Mouse (Mus musculus) megakaryocyte progenitor cell, adult 5-6 weeks (primary cell): ENCODE results near the gene Cacng7. TPM values are rescaled to one million over a fixed set of nuclear protein-coding genes. Genes with fewer than 3 reads are reported as not detected.
"Not testable (repeated sequence)": the region's sequence is repeated elsewhere in the genome, so short reads cannot be mapped to it uniquely, and the experiment has no call there.

ENCODE experiments used
- ATAC-seq: replicated peaks from 2 replicates; pipeline ENCODE4 v1.8.0; 2016; ENCODE audit warnings: mild to moderate bottlenecking, moderate TSS enrichment, inconsistent platforms; ENCODE audit not compliant: poor library complexity
- total RNA-seq, 2 experiments: library from RNA; stranded (forward) in 1 of 2; stranded (reverse) in 1 of 2; fragments of 157-497, 149-512 nt in 1 of 2; fragments of 200-1000 nt in 1 of 2; gene quantifications; 2 replicates each; pipeline versions ENCODE4 v1.2.3 to v1.2.4; 2015 to 2017

Cacng7 gene
- total RNA-seq, 2 experiments from 2014 or later: not detected

- ATAC-seq: no peak
These were observed 52.1 kb downstream of the Cacng7 start for GRCm38 (mm10) chr7:3384807-3385319.

GRCm38 (mm10) chr7:3386036-3386730, 53.4 kb downstream of the Cacng7 start:
- ATAC-seq: no peak

- ATAC-seq: no peak
These were observed 55.0 kb downstream of the Cacng7 start for GRCm38 (mm10) chr7:3387761-3388160.

DNA sequence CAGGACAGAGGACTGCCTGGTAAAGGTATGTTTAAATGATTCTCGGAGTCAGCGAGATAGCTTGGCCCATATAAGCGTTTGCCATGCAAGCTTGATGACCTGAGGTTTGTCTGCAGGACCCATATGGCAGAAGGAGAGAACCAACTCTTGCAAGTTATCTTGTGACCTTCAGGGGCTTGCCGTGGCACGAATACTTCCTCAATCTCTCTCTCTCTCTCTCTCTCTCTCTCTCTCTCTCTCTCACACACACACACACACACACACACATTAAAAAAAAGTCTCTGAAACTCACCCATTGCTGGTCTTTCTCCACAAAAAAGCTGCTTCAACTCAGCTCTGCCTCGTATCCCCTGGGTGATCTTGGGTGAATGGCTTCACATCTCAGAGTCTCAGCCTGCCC, 56.1 kb downstream of the Cacng7 start:
- ATAC-seq: peak; percentile 26; the same call in 1 of the 2 replicates

DNA sequence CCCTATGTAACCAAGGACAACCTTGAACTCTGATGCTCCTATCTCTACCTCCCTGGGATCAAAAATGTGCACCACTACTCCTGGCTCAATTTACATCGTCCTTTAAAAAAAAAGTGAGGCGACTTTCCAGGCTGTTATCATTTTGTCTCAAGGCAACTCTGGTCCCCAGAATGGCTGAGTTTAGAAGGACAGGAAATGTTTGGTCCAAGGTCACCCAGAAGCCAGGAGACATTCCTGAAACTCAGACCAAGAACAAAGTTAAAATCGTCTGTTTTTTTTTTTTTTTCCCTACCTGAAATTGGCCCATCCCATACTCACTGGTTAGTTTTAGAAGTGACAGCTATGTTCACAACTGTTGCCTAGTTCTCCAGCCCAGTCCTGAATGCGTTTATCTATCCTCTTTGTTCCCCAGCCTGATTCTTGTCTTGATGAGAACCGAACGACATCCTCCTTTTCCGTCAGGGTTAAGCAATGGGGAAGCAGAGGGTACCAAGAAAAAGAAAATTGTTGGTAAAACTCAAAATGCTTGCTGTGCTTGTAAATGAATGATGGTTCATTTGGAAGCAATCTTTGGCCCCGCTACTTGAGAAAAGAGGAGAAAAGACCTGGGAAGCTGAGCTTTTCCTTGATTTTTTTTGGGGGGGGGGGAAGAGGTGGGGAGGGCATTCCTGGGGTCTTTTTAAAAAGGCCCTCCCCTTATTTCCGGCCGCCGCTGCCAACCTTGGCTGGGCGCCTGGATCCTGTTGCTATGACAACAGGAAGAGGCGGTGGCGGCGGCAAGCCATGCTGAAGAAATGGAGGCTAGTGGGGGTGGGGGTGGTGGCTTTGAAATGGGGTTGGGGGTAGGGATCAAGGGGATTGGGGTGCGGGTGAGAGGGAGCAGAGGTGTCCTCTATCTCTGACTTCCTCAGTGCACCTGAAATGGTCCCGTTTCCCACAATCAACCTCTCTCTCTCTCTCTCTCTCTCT, 57.0 kb downstream of the Cacng7 start:
- no peak for ATAC-seq

DNA sequence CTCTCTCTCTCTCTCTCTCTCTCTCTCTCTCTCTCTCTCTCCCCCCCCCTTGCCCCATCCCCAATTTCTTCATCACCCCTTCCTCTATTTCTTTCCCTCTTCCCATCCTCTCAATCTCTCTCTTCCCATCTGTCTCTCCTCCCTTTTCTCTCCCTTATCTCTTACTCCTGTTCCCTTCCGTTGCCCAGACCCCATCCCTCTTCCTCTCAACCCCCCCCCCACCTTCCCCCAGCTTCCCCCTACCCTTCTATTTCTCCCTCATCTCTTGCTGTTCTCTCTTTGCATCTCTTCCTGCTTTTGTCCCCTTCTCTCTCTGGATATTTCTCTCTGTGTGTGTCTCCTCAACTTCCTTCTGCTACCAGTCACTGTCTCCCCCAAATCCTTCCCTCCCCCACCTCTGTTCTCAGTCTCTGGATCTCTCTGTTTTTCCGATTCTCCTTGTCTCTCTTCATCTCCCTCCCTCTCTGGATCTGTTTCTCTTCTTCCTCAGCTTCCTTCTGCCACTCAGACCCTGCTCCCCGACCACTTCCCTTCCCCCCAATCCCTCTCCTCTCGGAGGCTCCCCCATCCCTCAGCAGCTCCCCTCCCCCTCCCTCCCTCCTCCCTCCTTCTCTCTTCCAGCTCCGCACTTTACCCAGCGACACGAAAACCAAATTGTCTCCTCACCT, 57.8 kb downstream of the Cacng7 start, which contains the start of gene Cacng8:
TSS of gene Cacng8 (plus strand) at position 271 of the 668 bp plus-strand sequence.
- ATAC-seq: no peak

GRCm38 (mm10) chr7:3391081-3391451, 58.3 kb downstream of the Cacng7 start:
- ATAC-seq: no peak

GRCm38 (mm10) chr7:3391809-3392208, 59.1 kb downstream of the Cacng7 start:
- ATAC-seq: no peak

GRCm38 (mm10) chr7:3397355-3397754, 64.6 kb downstream of the Cacng7 start:
- ATAC-seq: no peak

DNA sequence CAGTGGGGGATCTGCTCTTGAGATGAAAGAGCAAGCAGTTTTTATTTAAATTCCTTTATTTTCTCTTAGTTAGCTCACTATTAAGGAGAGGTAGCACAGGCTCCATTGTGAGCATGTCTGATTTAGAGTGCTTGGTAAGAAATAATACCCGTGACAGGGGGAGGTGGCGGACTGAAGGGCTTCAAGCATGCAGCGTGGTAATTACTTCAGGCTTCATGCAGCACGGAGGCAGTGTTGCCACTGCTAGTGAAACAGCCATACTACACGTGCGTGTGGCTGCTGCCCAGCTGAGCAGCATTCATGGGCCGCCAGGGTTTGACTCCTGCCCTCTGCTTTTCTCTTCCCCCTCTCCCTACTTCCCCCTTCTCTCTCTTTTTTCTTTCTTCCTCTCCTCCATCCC, 65.0 kb downstream of the Cacng7 start:
- no peak for ATAC-seq

- ATAC-seq: not testable (repeated sequence)
These were observed 65.6 kb downstream of the Cacng7 start for GRCm38 (mm10) chr7:3398363-3398762.

DNA sequence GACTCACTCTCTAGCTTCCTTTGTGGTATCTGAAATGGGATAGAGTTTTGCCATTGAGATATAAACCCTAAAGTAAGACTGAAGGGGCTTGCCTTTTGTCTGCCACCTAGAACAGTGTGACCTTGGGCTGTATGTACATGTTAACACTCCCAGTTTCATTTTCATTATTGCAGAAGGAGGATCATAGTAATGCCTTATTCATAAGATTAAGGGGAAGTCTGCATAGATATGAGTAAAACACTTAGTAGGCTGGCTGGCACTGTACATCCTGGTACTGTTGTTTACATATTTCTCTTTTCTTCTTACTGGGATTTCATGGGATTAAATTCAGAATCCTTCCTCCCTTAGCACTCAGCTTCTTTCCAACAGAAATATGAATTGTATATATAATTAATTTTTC, 67.2 kb downstream of the Cacng7 start:
- peak; percentile 34; the same call in 1 of the 2 replicates for ATAC-seq

DNA sequence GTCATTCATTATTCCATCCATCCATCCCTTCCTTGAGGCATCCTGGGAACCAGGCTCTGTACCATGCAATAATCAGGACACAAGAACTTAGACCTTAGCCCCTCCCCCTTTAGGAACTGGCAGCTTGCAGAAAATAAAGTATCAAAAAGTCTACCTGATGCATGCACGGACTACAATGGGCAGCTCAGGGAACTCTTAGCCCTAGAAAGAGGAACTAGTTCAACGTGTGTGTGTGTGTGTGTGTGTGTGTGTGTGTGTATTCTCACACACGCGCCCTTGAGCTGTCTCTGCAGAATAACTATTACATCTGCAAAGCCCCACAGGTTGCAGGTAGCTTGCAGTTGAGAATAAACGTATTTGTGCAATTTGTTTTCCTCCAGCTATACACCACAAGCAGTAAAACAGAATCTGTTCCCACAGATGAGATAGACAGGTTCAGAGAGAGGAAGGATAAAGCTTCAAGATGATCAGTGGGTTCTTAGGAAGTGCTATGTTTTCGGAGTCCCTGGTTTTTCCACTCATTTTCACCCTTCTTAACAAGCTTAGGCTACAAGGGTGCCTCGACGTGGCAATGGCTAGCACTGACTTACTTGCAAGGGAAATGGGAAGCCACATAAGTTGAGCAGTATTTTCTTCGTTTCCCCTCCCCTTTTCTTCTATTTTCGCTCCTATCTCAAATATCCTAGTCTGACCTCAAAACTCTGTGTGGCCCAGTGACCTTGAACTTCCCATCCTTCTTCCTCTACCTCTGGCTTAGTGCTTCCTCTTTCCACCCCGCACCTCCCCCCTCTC, 77.2 kb downstream of the Cacng7 start:
- ATAC-seq: peak; percentile 32

- ATAC-seq: peak; percentile 30
These were observed 78.6 kb downstream of the Cacng7 start for GRCm38 (mm10) chr7:3411160-3411941.

DNA sequence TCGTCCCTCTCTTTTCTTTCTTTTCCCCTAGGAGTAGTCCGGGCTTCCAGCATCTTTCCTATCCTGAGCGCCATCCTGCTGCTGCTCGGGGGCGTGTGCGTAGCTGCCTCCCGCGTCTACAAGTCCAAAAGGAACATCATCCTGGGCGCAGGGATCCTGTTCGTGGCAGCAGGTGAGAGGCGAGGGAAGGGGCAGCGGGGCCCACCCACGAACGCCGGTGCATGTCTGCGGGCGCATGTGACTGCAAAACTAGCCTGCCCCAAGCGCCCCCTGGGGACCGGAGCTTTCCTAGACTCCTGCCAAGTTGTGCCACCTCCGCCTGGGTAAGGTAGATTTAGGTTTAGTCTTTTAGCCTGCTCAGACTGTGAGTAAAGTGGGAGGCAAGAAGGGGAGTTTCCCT, 79.3 kb downstream of the Cacng7 start:
- ATAC-seq: 0 out of 2 replicates have a peak, but pooled peaks have one; percentile 13

DNA sequence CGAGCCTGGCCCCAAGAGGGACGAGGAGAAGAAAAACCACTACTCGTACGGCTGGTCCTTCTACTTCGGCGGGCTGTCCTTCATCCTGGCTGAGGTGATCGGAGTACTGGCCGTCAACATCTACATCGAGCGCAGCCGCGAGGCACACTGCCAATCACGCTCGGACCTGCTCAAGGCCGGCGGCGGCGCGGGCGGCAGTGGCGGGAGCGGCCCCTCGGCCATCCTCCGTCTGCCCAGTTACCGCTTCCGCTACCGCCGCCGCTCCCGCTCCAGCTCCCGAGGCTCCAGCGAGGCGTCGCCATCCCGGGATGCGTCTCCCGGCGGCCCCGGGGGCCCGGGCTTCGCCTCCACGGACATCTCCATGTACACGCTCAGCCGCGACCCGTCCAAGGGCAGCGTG, 82.1 kb downstream of the Cacng7 start:
- 0 out of 2 replicates have a peak, but pooled peaks have one; percentile 3 for ATAC-seq

DNA sequence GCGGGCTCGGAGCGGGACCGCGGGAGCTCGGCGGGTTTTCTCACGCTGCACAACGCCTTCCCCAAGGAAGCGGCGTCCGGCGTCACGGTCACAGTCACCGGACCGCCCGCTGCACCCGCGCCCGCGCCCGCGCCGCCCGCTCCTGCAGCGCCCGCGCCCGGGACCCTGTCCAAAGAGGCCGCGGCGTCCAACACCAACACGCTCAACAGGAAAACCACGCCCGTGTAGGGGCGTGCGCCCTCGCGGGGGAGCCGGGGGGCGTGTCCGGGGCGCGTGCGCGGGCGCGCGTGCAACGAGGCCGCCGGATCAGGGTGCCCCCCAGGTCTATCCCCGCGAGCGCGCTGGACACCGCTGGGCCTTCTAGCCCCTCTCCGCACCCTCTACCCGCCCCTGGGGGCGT, 82.6 kb downstream of the Cacng7 start:
- 0 out of 2 replicates have a peak, but pooled peaks have one; percentile 14 for ATAC-seq
